ENCODE assay signal across 8 mouse cellular contexts in genomic region chr5:5380731-5381718, GRCm38 (mm10). TPM values are rescaled to one million over a fixed set of nuclear protein-coding genes. Genes with fewer than 3 reads are reported as not detected.
DNase-seq lines count a peak whose midpoint lies in the region; ATAC-seq and TF ChIP-seq lines count a peak whose summit lies in the region.

No protein-coding gene starts in this region.

- peak overlapping the region; percentile 71 for H3K9ac ChIP-seq in liver, embryonic 11.5 days (ENCODE audit: low read depth, low read length)

- DNase-seq in cerebellum, adult 9-10 months, result peak; percentile 35
- no peak for DNase-seq in cerebellum, postnatal 4 days (ENCODE audit: low spot score in 2 of 2)
- DNase-seq in heart, embryonic 10.5 days (ENCODE audit: low spot score), result no peak
- no peak for DNase-seq in liver, embryonic 11.5 days (ENCODE audit: low spot score)
- peak; percentile 9 to 15 for DNase-seq in natural killer cell, adult 2 months (ENCODE audit: low spot score in 2 of 2)
- no peak for DNase-seq in thymus, postnatal 25 days

- no peak for TF ChIP-seq CTCF in bone marrow macrophage, adult 2 months (IDR thresholded peaks at IDR 0.05; ENCODE audit: low read depth, low read length)

- H3K4me3 ChIP-seq in bone marrow macrophage, adult 2 months (ENCODE audit: insufficient read depth, low read length), result peak overlapping the region; percentile 84
- H3K4me3 ChIP-seq in heart, embryonic 10.5 days, result peak overlapping the region; percentile 82
- H3K4me3 ChIP-seq in liver, embryonic 11.5 days (ENCODE audit: low read depth, low read length), result peak overlapping the region; percentile 74

- TF ChIP-seq POLR2A in bone marrow macrophage, adult 2 months (IDR thresholded peaks at IDR 0.05; ENCODE audit: borderline replicate concordance, low read depth, low read length), result no peak

- H3K27me3 ChIP-seq in heart, embryonic 10.5 days (ENCODE audit: insufficient read depth, poor library complexity, severe bottlenecking), result no peaks in the 10 kb centered on the region
- H3K27me3 ChIP-seq in liver, embryonic 11.5 days (replicated peaks; ENCODE audit: control insufficient read depth, insufficient read depth, low read length), result peaks cover 16% of the 10 kb centered on the region

- H3K36me3 ChIP-seq in heart, embryonic 10.5 days, result no peaks in the 10 kb centered on the region
- H3K36me3 ChIP-seq in liver, embryonic 11.5 days (ENCODE audit: control insufficient read depth, insufficient read depth, low read length), result no peaks in the 10 kb centered on the region

- H3K4me2 ChIP-seq in liver, embryonic 11.5 days, result peak overlapping the region; percentile 87

- H3K4me1 ChIP-seq in bone marrow macrophage, adult 2 months (ENCODE audit: control insufficient read depth, insufficient read depth, low read length), result peaks cover 25% of the 10 kb centered on the region
- H3K4me1 ChIP-seq in heart, embryonic 10.5 days, result peaks cover 10% of the 10 kb centered on the region
- no peaks in the 10 kb centered on the region for H3K4me1 ChIP-seq in liver, embryonic 11.5 days (replicated peaks; ENCODE audit: control insufficient read depth, insufficient read depth, low read length)

- H3K27ac ChIP-seq in bone marrow macrophage, adult 2 months (ENCODE audit: insufficient read depth, low read depth, low read length), result peak overlapping the region; percentile 75
- peak overlapping the region; percentile 98 for H3K27ac ChIP-seq in heart, embryonic 10.5 days
- H3K27ac ChIP-seq in liver, embryonic 11.5 days (ENCODE audit: low read depth, low read length), result no peak overlapping the region; the same call in 1 of the 2 replicates

- no peak for ATAC-seq in liver, embryonic 11.5 days (replicated peaks; ENCODE audit: low FRiP score)
- ATAC-seq in activated CD4-positive, CD25-positive, alpha-beta regulatory T cell, adult 4 months, result no peak

- WGBS in heart, embryonic 10.5 days, result 3% methylated on average over 23 of the region's 23 CpGs
- whole genome bisulfite sequencing in liver, embryonic 11.5 days, result 5% methylated on average over 23 of the region's 23 CpGs

- no peaks in the 10 kb centered on the region for H3K9me3 ChIP-seq in heart, embryonic 10.5 days
- no peaks in the 10 kb centered on the region for H3K9me3 ChIP-seq in liver, embryonic 11.5 days (ENCODE audit: control insufficient read depth, low read length)

RNA-seq across cellular contexts. Expression of gene Cdk14, which starts 39.1 kb away (rescaled TPM):
- polyA plus RNA-seq in bone marrow macrophage, adult 2 months (2012; ENCODE audit: insufficient read depth, insufficient read length, missing spikeins), result 43.0 and 43.6 TPM in 2 replicates
- polyA plus RNA-seq in heart, embryonic 10.5 days (2016; fragmentation: Nextera tagmentation; extraction: Ambion mirVana), result 15.8 and 17.7 TPM in 2 replicates
- polyA plus RNA-seq in liver, embryonic 11.5 days (2014; fragmentation: Nextera tagmentation; extraction: Ambion mirVana), result 6.9 and 8.0 TPM in 2 replicates
- polyA plus RNA-seq in activated CD4-positive, CD25-positive, alpha-beta regulatory T cell, adult 4 months (2017; shearing (Covaris generic)), result under 1 TPM in 1 of 2 experiments, not detected in 1; 0.60 TPM

Comparison
In these comparisons a context has a peak if more than half of its experiments do, and no peak if none do; other contexts are left out.
1. DNase-seq: peak in cerebellum, adult 9-10 months (single experiment) and natural killer cell, adult 2 months (2 of 2); none in cerebellum, postnatal 4 days (0 of 2), heart, embryonic 10.5 days (single experiment), liver, embryonic 11.5 days (single experiment) and thymus, postnatal 25 days (single experiment).
2. Peak in every context shown above with its lines, with median percentiles within 50 percentile points of each other: H3K4me3 ChIP-seq.